Mouse (Mus musculus) MEL (cell line): ENCODE results near the gene Olfml3. TPM values are rescaled to one million over a fixed set of nuclear protein-coding genes. Genes with fewer than 3 reads are reported as not detected.

ENCODE experiments used
- DNase-seq: peaks from one replicate; pipeline ENCODE4 v3.0.0; 2011; ENCODE audit warnings: low read depth, low spot score
- H3K27ac ChIP-seq: 2 replicates; pipeline ENCODE4 v1.5.1; 2012; ENCODE audit warnings: low read depth, mild to moderate bottlenecking, control low read depth, low read length, moderate library complexity; ENCODE audit not compliant: control insufficient read depth
- H3K27me3 ChIP-seq, 2 experiments: fragments of 150-350 bp in 1 of 2; sonication (generic) in 1 of 2; 2 replicates each; pipeline ENCODE4 v1.6.1; 2012; ENCODE audit warnings: low read length in 2 of 2, mild to moderate bottlenecking in 2 of 2, improper control_type of control experiment in 1 of 2, moderate library complexity in 1 of 2; ENCODE audit not compliant: insufficient read depth in 2 of 2, control insufficient read depth in 1 of 2
- H3K36me3 ChIP-seq, 2 experiments: 2 replicates each; pipeline ENCODE4 v1.6.1; 2012 to 2014; ENCODE audit warnings: low read length in 2 of 2, improper control_type of control experiment in 1 of 2, inconsistent platforms in 1 of 2, mild to moderate bottlenecking in 1 of 2; ENCODE audit not compliant: insufficient read depth in 2 of 2, control insufficient read depth in 1 of 2
- H3K4me1 ChIP-seq, 2 experiments: fragments of 150-350 bp in 1 of 2; sonication (generic) in 1 of 2; 2 replicates each; pipeline ENCODE4 v1.6.1; 2012; ENCODE audit warnings: low read length in 2 of 2, improper control_type of control experiment in 1 of 2, mild to moderate bottlenecking in 1 of 2; ENCODE audit not compliant: insufficient read depth in 2 of 2, control insufficient read depth in 1 of 2
- H3K4me3 ChIP-seq, 2 experiments: fragments of 150-350 bp in 1 of 2; sonication (generic) in 1 of 2; 2 replicates each; pipeline ENCODE4 v1.5.1; 2012; ENCODE audit warnings: low read depth in 2 of 2, low read length in 2 of 2, mild to moderate bottlenecking in 2 of 2, moderate library complexity in 2 of 2, control low read depth in 1 of 2, improper control_type of control experiment in 1 of 2; ENCODE audit not compliant: control insufficient read depth in 1 of 2, insufficient read depth in 1 of 2
- H3K79me2 ChIP-seq: 2 replicates; pipeline ENCODE4 v1.6.1; 2012; ENCODE audit warnings: mild to moderate bottlenecking, low read length, moderate library complexity; ENCODE audit not compliant: control insufficient read depth, poor library complexity, insufficient read depth
- H3K9ac ChIP-seq: 2 replicates; pipeline ENCODE4 v1.6.1; 2012; ENCODE audit warnings: low read depth, mild to moderate bottlenecking, control low read depth, low read length, moderate library complexity; ENCODE audit not compliant: control insufficient read depth, poor library complexity, severe bottlenecking
- H3K9me3 ChIP-seq: fragments of 150-350 bp; sonication (generic); replicated peaks from 2 replicates; pipeline ENCODE4 v1.6.1; 2012; ENCODE audit warnings: mild to moderate bottlenecking, low read length, improper control_type of control experiment, moderate library complexity; ENCODE audit not compliant: insufficient read depth
- CHD1 ChIP-seq: IDR thresholded peaks from 2 replicates; pipeline ENCODE4 v1.6.1; 2012; ENCODE audit warnings: low read depth, mild to moderate bottlenecking, inconsistent platforms, low read length, improper control_type of control experiment
- CHD2 ChIP-seq: IDR thresholded peaks from 2 replicates; pipeline ENCODE4 v1.6.1; 2011; ENCODE audit warnings: low read length, improper control_type of control experiment
- E2F4 ChIP-seq: IDR thresholded peaks from 2 replicates; pipeline ENCODE4 v1.6.1; 2011; ENCODE audit warnings: low read depth, low read length, improper control_type of control experiment, borderline replicate concordance
- ELF1 ChIP-seq: IDR thresholded peaks from 2 replicates; pipeline ENCODE4 v1.6.1; 2014; ENCODE audit warnings: low read depth, mild to moderate bottlenecking, inconsistent platforms, low read length, improper control_type of control experiment, moderate library complexity
- EP300 ChIP-seq, 2 experiments: IDR thresholded peaks; 2 replicates each; pipeline ENCODE4 v1.6.1; 2011; ENCODE audit warnings: improper control_type of control experiment in 2 of 2, low read length in 2 of 2, low read depth in 1 of 2, mild to moderate bottlenecking in 1 of 2
- ETS1 ChIP-seq: IDR thresholded peaks from 2 replicates; pipeline ENCODE4 v1.6.1; 2012; ENCODE audit warnings: low read depth, mild to moderate bottlenecking, inconsistent platforms, low read length, improper control_type of control experiment, moderate library complexity
- HCFC1 ChIP-seq: IDR thresholded peaks from 2 replicates; pipeline ENCODE4 v1.6.1; 2012; ENCODE audit warnings: low read depth, mild to moderate bottlenecking, inconsistent platforms, low read length, improper control_type of control experiment, moderate library complexity
- KAT2A ChIP-seq: conservative IDR thresholded peaks from 2 replicates; pipeline ENCODE4 v1.6.1; 2012; ENCODE audit warnings: low read depth, low read length, improper control_type of control experiment, inconsistent platforms
- MAX ChIP-seq: IDR thresholded peaks from 2 replicates; pipeline ENCODE4 v1.6.1; 2011; ENCODE audit warnings: low read length, improper control_type of control experiment
- MEF2A ChIP-seq: IDR thresholded peaks from 2 replicates; pipeline ENCODE4 v1.6.1; 2014; ENCODE audit warnings: low read depth, mild to moderate bottlenecking, inconsistent platforms, low read length, improper control_type of control experiment; ENCODE audit not compliant: poor library complexity, insufficient replicate concordance, severe bottlenecking; ENCODE audit errors: extremely low read depth
- MYB ChIP-seq: IDR thresholded peaks from 2 replicates; pipeline ENCODE4 v1.6.1; 2011; ENCODE audit warnings: mild to moderate bottlenecking, low read depth, low read length, improper control_type of control experiment
- NELFE ChIP-seq: IDR thresholded peaks from 2 replicates; pipeline ENCODE4 v1.6.1; 2011; ENCODE audit warnings: low read depth, low read length, improper control_type of control experiment
- POLR2A ChIP-seq, 2 experiments: IDR thresholded peaks; 2 replicates each; pipeline ENCODE4 v1.6.1; 2011 to 2012; ENCODE audit warnings: low read length in 2 of 2, mild to moderate bottlenecking in 2 of 2, control low read depth in 1 of 2, improper control_type of control experiment in 1 of 2, low read depth in 1 of 2, moderate library complexity in 1 of 2; ENCODE audit not compliant: control insufficient read depth in 1 of 2, insufficient read depth in 1 of 2, poor library complexity in 1 of 2
- POLR2AphosphoS2 ChIP-seq: IDR thresholded peaks from 2 replicates; pipeline ENCODE4 v1.6.1; 2011; ENCODE audit warnings: low read length, improper control_type of control experiment
- POLR2AphosphoS5 ChIP-seq: IDR thresholded peaks from 2 replicates; pipeline ENCODE4 v1.6.1; 2012; ENCODE audit warnings: low read depth, borderline replicate concordance, mild to moderate bottlenecking, inconsistent platforms, low read length, moderate library complexity, mixed read lengths
- RAD21 ChIP-seq: IDR thresholded peaks from 2 replicates; pipeline ENCODE4 v1.6.1; 2011; ENCODE audit warnings: mild to moderate bottlenecking, low read depth, low read length, improper control_type of control experiment
- RCOR1 ChIP-seq: IDR thresholded peaks from 2 replicates; pipeline ENCODE4 v1.6.1; 2012; ENCODE audit warnings: low read depth, mild to moderate bottlenecking, inconsistent platforms, low read length, improper control_type of control experiment
- SIN3A ChIP-seq: IDR thresholded peaks from 2 replicates; pipeline ENCODE4 v1.6.1; 2012; ENCODE audit warnings: low read length, improper control_type of control experiment, inconsistent platforms
- SMC3 ChIP-seq: IDR thresholded peaks from 2 replicates; pipeline ENCODE4 v1.6.1; 2011; ENCODE audit warnings: low read depth, low read length, improper control_type of control experiment
- TAL1 ChIP-seq: IDR thresholded peaks from 2 replicates; pipeline ENCODE4 v1.6.1; 2012; ENCODE audit warnings: mild to moderate bottlenecking, inconsistent platforms, low read length, moderate library complexity, mixed read lengths
- USF1 ChIP-seq: IDR thresholded peaks from 2 replicates; pipeline ENCODE4 v1.6.1; 2014; ENCODE audit warnings: low read depth, mild to moderate bottlenecking, inconsistent platforms, low read length, improper control_type of control experiment, moderate library complexity
- ZKSCAN1 ChIP-seq: IDR thresholded peaks from 2 replicates; pipeline ENCODE4 v1.6.1; 2012; ENCODE audit warnings: low read depth, mild to moderate bottlenecking, inconsistent platforms, low read length, improper control_type of control experiment, moderate library complexity
- ZMIZ1 ChIP-seq: IDR thresholded peaks from 2 replicates; pipeline ENCODE4 v1.6.1; 2012; ENCODE audit warnings: low read depth, mild to moderate bottlenecking, inconsistent platforms, low read length, improper control_type of control experiment, moderate library complexity
- polyA plus RNA-seq, 2 experiments: library from polyadenylated mRNA; stranded (reverse) in 1 of 2; unstranded in 1 of 2; fragments of >175 nt in 1 of 2; fragments of >200 nt in 1 of 2; gene quantifications; 2 replicates each; pipeline versions ENCODE4 v1.2.1 to v1.2.4; 2012; ENCODE audit warnings: low replicate concordance in 2 of 2, low read depth in 1 of 2; ENCODE audit not compliant: insufficient read length in 2 of 2, insufficient read depth in 1 of 2, missing spikeins in 1 of 2
- total RNA-seq: library from RNA; depleted of rRNA; stranded (reverse); fragments of 300-350 nt; gene quantifications from 2 replicates; pipeline ENCODE4 v1.2.3, GENCODE M21; 2012

The Olfml3 gene
- total and polyA plus RNA-seq, 3 experiments: 0.08 to 0.18 TPM; not detected in 1

GRCm38 (mm10) chr3:103778660-103779059 is 40.9 kb upstream of the Olfml3 start:
- Histone ChIP-seq H3K9me3 (no peaks in the 10 kb centered on the region), H3K4me1 (peaks cover 0 to 3% of the 10 kb centered on the region in 2 experiments), H3K27me3 (no peaks in the 10 kb centered on the region), H3K27ac (no peak overlapping the region), H3K9ac (no peak overlapping the region)
- no peak for DNase-seq
- TF ChIP-seq SMC3 (no peak), USF1 (no peak), ZMIZ1 (no peak), ZKSCAN1 (no peak), MYB (no peak), RAD21 (no peak), SIN3A (no peak), CHD1 (no peak), RCOR1 (no peak), ELF1 (no peak), NELFE (no peak), E2F4 (no peak), EP300 (IDR thresholded peaks at IDR 0.05; ENCODE audit: low read depth in 1 of 2, low read length in 2 of 2) (no peak), KAT2A (no peak), ETS1 (no peak), TAL1 (no peak), POLR2AphosphoS5 (no peak)
- TF ChIP-seq, all 39 proteins: peak for 0
- H3K79me2 ChIP-seq: peaks cover 42% of the 10 kb centered on the region
- H3K36me3 ChIP-seq: peaks cover 10 to 13% of the 10 kb centered on the region in 2 experiments
- H3K4me3 ChIP-seq: no peak overlapping the region

GRCm38 (mm10) chr3:103777940-103778339 is 40.1 kb upstream of the Olfml3 start:
- H3K9me3 ChIP-seq: no peaks in the 10 kb centered on the region
- H3K27me3 ChIP-seq: no peaks in the 10 kb centered on the region
- H3K36me3 ChIP-seq: peaks cover 10 to 12% of the 10 kb centered on the region in 2 experiments
- H3K4me3 ChIP-seq: no peak overlapping the region
- no peak for DNase-seq
- no peak for TF ChIP-seq ZMIZ1
- no peak for TF ChIP-seq TAL1
- TF ChIP-seq KAT2A: no peak
- no peak for TF ChIP-seq MAX
- TF ChIP-seq CHD2: no peak
- no peak for TF ChIP-seq HCFC1
- no peak for TF ChIP-seq E2F4
- TF ChIP-seq ETS1: no peak
- no peak for TF ChIP-seq USF1
- no peak for TF ChIP-seq POLR2A (IDR thresholded peaks at IDR 0.05; ENCODE audit: control insufficient read depth in 1 of 2, insufficient read depth in 1 of 2, low read depth in 1 of 2, low read length in 2 of 2, poor library complexity in 1 of 2)
- TF ChIP-seq POLR2AphosphoS2: no peak
- no peak for TF ChIP-seq RCOR1
- no peak for TF ChIP-seq SIN3A
- no peak for TF ChIP-seq NELFE
- no peak for TF ChIP-seq MEF2A
- peaks cover 40% of the 10 kb centered on the region for H3K79me2 ChIP-seq
- H3K9ac ChIP-seq: no peak overlapping the region
- H3K4me1 ChIP-seq: peaks cover 0 to 4% of the 10 kb centered on the region in 2 experiments; a peak in 3 of 4 replicates
- no peak overlapping the region for H3K27ac ChIP-seq
